In the genomic region with DNA sequence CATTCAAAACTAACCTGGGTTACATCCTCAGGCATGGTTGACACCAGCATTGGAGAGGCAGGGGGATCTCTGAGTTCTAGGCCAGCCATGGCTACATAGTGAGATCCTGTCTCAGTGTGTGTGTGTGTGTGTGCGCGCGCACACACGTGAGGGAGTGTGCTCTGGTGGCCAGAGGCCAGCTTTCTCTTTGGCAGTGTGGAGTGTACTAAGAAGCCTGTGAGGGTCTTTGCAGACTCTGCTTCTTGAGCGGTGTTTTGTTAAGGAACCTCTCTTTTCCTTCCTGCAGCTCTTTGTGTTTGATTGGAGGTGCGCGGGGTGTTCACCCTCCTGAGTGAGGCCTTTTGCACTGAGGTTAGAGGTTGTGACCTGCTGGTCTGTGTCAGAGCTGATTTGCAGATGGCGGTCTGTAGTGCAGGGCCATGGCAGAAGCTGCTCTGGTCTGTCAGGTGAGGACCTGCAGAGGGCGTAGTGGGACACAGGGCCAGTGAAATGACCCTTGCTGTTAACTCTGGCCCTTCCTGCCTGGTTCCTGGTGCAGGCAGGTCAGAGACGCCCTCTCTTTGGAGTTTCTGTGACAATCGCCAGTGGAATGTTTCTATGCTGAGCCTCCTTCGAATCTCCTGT, we compare ENCODE assay signal across 9 mouse cellular contexts. TPM values are rescaled to one million over a fixed set of nuclear protein-coding genes. Genes with fewer than 3 reads are reported as not detected.
A peak's percentile ranks its signal among the peaks of the same experiment; 100 is the strongest.
DNase-seq lines count a peak whose midpoint lies in the region; ATAC-seq and TF ChIP-seq lines count a peak whose summit lies in the region.
"Had no signal": no experiment of that assay in that cellular context is flagged by ENCODE, and none has a peak within 500 bp of the region (broad histone marks: within the 10 kb centered on the region; RNA-seq: fewer than 3 reads in every experiment).

No protein-coding gene starts in this region.

- no peaks in the 10 kb centered on the region for H3K9me3 ChIP-seq in heart, embryonic 11.5 days (replicated peaks; ENCODE audit: control insufficient read depth, low read length)
- H3K9me3 ChIP-seq in liver, embryonic 12.5 days (replicated peaks): no peaks in the 10 kb centered on the region
- no peaks in the 10 kb centered on the region for H3K9me3 ChIP-seq in liver, embryonic 11.5 days (ENCODE audit: control insufficient read depth, low read length)
- H3K9me3 ChIP-seq in ES-E14 (ENCODE audit: control insufficient read depth, insufficient read depth, low read depth, low read length): no peaks in the 10 kb centered on the region
- H3K9me3 ChIP-seq in liver, embryonic 14.5 days (ENCODE audit: control insufficient read depth, low read length): no peaks in the 10 kb centered on the region
- H3K9me3 ChIP-seq: hindbrain, embryonic 12.5 days had no signal

- H3K4me3 ChIP-seq in heart, embryonic 11.5 days (ENCODE audit: low read depth, low read length): no peak overlapping the region
- H3K4me3 ChIP-seq in liver, embryonic 12.5 days: no peak overlapping the region
- H3K4me3 ChIP-seq in liver, embryonic 11.5 days (ENCODE audit: low read depth, low read length): no peak overlapping the region
- no peak overlapping the region for H3K4me3 ChIP-seq in ES-E14 (ENCODE audit: insufficient read depth in 1 of 2, low read depth in 1 of 2, low read length in 2 of 2, poor library complexity in 1 of 2, severe bottlenecking in 1 of 2)
- no peak overlapping the region for H3K4me3 ChIP-seq in liver, embryonic 14.5 days (ENCODE audit: insufficient read depth in 1 of 2, low read depth in 2 of 2, low read length in 2 of 2)
- H3K4me3 ChIP-seq: hindbrain, embryonic 12.5 days had no signal

- H3K36me3 ChIP-seq in heart, embryonic 11.5 days (ENCODE audit: control insufficient read depth, insufficient read depth, low read length): peaks cover 8% of the 10 kb centered on the region; the same call in 1 of the 2 replicates
- H3K36me3 ChIP-seq in liver, embryonic 12.5 days: peaks cover 20% of the 10 kb centered on the region
- H3K36me3 ChIP-seq in liver, embryonic 11.5 days (ENCODE audit: control insufficient read depth, insufficient read depth, low read length): no peaks in the 10 kb centered on the region
- peaks cover 5% of the 10 kb centered on the region; the same call in 1 of the 2 replicates for H3K36me3 ChIP-seq in ES-E14 (ENCODE audit: control insufficient read depth, insufficient read depth, low read length, poor library complexity, severe bottlenecking)
- H3K36me3 ChIP-seq in liver, embryonic 14.5 days (replicated peaks; ENCODE audit: control insufficient read depth, insufficient read depth, low read depth): no peaks in the 10 kb centered on the region

- peaks cover 73% of the 10 kb centered on the region for H3K4me1 ChIP-seq in heart, embryonic 11.5 days (ENCODE audit: control insufficient read depth, insufficient read depth, low read length)
- H3K4me1 ChIP-seq in liver, embryonic 12.5 days: peaks cover 94% of the 10 kb centered on the region
- peaks cover 75% of the 10 kb centered on the region for H3K4me1 ChIP-seq in liver, embryonic 11.5 days (replicated peaks; ENCODE audit: control insufficient read depth, insufficient read depth, low read length)
- H3K4me1 ChIP-seq in ES-E14 (ENCODE audit: control insufficient read depth in 2 of 2, insufficient read depth in 2 of 2, low read length in 2 of 2, poor library complexity in 1 of 2): peaks cover 9 to 31% of the 10 kb centered on the region in 2 experiments
- H3K4me1 ChIP-seq in liver, embryonic 14.5 days (replicated peaks; ENCODE audit: control insufficient read depth in 2 of 2, insufficient read depth in 2 of 2, low read length in 1 of 2): peaks cover 8 to 52% of the 10 kb centered on the region in 2 experiments

- H3K9ac ChIP-seq in heart, embryonic 11.5 days (ENCODE audit: low read depth, low read length): no peak overlapping the region
- H3K9ac ChIP-seq in liver, embryonic 12.5 days: no peak overlapping the region
- H3K9ac ChIP-seq in liver, embryonic 11.5 days (ENCODE audit: low read depth, low read length): no peak overlapping the region
- peak overlapping the region; percentile 15; the same call in 1 of the 2 replicates for H3K9ac ChIP-seq in ES-E14 (ENCODE audit: insufficient read depth, low read depth, low read length, poor library complexity, severe bottlenecking)
- H3K9ac ChIP-seq in liver, embryonic 14.5 days (replicated peaks): no peak overlapping the region
- H3K9ac ChIP-seq: hindbrain, embryonic 12.5 days had no signal

- H3K4me2 ChIP-seq in heart, embryonic 11.5 days: peak overlapping the region; percentile 19; the same call in 1 of the 2 replicates
- no peak overlapping the region for H3K4me2 ChIP-seq in liver, embryonic 12.5 days
- no peak overlapping the region for H3K4me2 ChIP-seq in liver, embryonic 11.5 days
- H3K4me2 ChIP-seq in liver, embryonic 14.5 days (ENCODE audit: low read depth): no peak overlapping the region
- H3K4me2 ChIP-seq: hindbrain, embryonic 12.5 days had no signal

- 70% methylated on average over 12 of the region's 12 CpGs for WGBS in heart, embryonic 11.5 days (ENCODE audit: insufficient replicate concordance)
- WGBS in liver, embryonic 12.5 days (ENCODE audit: insufficient replicate concordance): 77% methylated on average over 12 of the region's 12 CpGs
- 78% methylated on average over 12 of the region's 12 CpGs for WGBS in liver, embryonic 11.5 days
- 68% methylated on average over 12 of the region's 12 CpGs for WGBS in liver, embryonic 14.5 days (ENCODE audit: insufficient replicate concordance)

- ATAC-seq in heart, embryonic 11.5 days (replicated peaks; ENCODE audit: insufficient number of reproducible peaks, low FRiP score, low TSS enrichment): no peak
- ATAC-seq in liver, embryonic 12.5 days: no peak
- ATAC-seq in liver, embryonic 11.5 days (replicated peaks; ENCODE audit: low FRiP score): no peak
- 0 out of 2 replicates have a peak, but pooled peaks have one; percentile 16 for ATAC-seq in liver, embryonic 14.5 days (ENCODE audit: insufficient read depth)

- DNase-seq in heart, postnatal 4 days: no peak
- no peak for DNase-seq in liver, embryonic 11.5 days (ENCODE audit: low spot score)
- no peak for DNase-seq in ES-E14 (ENCODE audit: low read depth, low spot score)
- DNase-seq in liver, embryonic 14.5 days (ENCODE audit: low read depth in 3 of 3, low spot score in 3 of 3): no peak
- DNase-seq in adipocyte (ENCODE audit: low spot score): no peak
- no peak for DNase-seq in urinary bladder, adult 2 months (ENCODE audit: low spot score)

- TF ChIP-seq EP300 in liver, embryonic 14.5 days (IDR thresholded peaks at IDR 0.05; ENCODE audit: low read depth): no peak

- in situ Hi-C loops in ES-E14 (cut with MboI; ENCODE audit: low sequenced_read_pairs in 2 of 2, unreplicated experiment in 2 of 2): no loop called here

- peak; percentile 59 for TF ChIP-seq CTCF in liver, embryonic 14.5 days (IDR thresholded peaks at IDR 0.05; ENCODE audit: low read depth)

- H3K27me3 ChIP-seq in heart, embryonic 11.5 days (ENCODE audit: control insufficient read depth, insufficient read depth, low read length): no peaks in the 10 kb centered on the region
- H3K27me3 ChIP-seq in liver, embryonic 12.5 days (replicated peaks): no peaks in the 10 kb centered on the region
- H3K27me3 ChIP-seq in liver, embryonic 11.5 days (replicated peaks; ENCODE audit: control insufficient read depth, insufficient read depth, low read length): no peaks in the 10 kb centered on the region
- H3K27me3 ChIP-seq in liver, embryonic 14.5 days (ENCODE audit: control insufficient read depth, insufficient read depth, low read length): no peaks in the 10 kb centered on the region
- H3K27me3 ChIP-seq: hindbrain, embryonic 12.5 days had no signal

- H3K27ac ChIP-seq in heart, embryonic 11.5 days (ENCODE audit: low read depth, low read length): 0 out of 2 replicates have a peak overlapping the region, but pooled peaks have one; percentile 1
- H3K27ac ChIP-seq in liver, embryonic 12.5 days: 0 out of 2 replicates have a peak overlapping the region, but pooled peaks have one; percentile 12
- H3K27ac ChIP-seq in liver, embryonic 11.5 days (ENCODE audit: low read depth, low read length): no peak overlapping the region; the same call in 1 of the 2 replicates
- H3K27ac ChIP-seq in ES-E14 (ENCODE audit: insufficient read depth, low read depth, low read length, poor library complexity, severe bottlenecking): peak overlapping the region; percentile 61; the same call in 1 of the 2 replicates
- no peak overlapping the region for H3K27ac ChIP-seq in liver, embryonic 14.5 days
- H3K27ac ChIP-seq: hindbrain, embryonic 12.5 days had no signal

TF ChIP-seq in ES-E14, 5 proteins besides CTCF, POLR2A, EP300 and RAD21:
- TF ChIP-seq HCFC1 (IDR thresholded peaks at IDR 0.05; ENCODE audit: borderline replicate concordance, insufficient read depth, low read length) (no peak), ZC3H11A (IDR thresholded peaks at IDR 0.05; ENCODE audit: borderline replicate concordance, low read depth, low read length) (no peak), ZNF384 (IDR thresholded peaks at IDR 0.05; ENCODE audit: low read depth, low read length) (no peak), CHD2 (IDR thresholded peaks at IDR 0.05; ENCODE audit: low read depth, low read length) (no peak), MAFK (IDR thresholded peaks at IDR 0.05; ENCODE audit: insufficient read depth, low read depth, low read length) (no peak)

RNA-seq across cellular contexts. Expression of a gene that starts 7.8 kb away (rescaled TPM):
- polyA plus RNA-seq in heart, embryonic 11.5 days (2014; fragmentation: Nextera tagmentation; extraction: Ambion mirVana): 39.3 and 40.6 TPM in 2 replicates
- 100 to 1,000 TPM; 138 to 145 TPM for total RNA-seq in heart, postnatal 4 days (2021)
- polyA plus RNA-seq in liver, embryonic 12.5 days (2016; fragmentation: Nextera tagmentation; extraction: Ambion mirVana): 20.8 and 23.6 TPM in 2 replicates
- 37.8 and 48.1 TPM in 2 replicates for polyA plus RNA-seq in liver, embryonic 11.5 days (2014; fragmentation: Nextera tagmentation; extraction: Ambion mirVana)
- 75.1 and 88.5 TPM in 2 replicates for total RNA-seq in ES-E14 (2012; rRNA removed)
- 6.7 and 7.6 TPM in 2 replicates for polyA plus RNA-seq in liver, embryonic 14.5 days (2012; rRNA removed)
- 6.2 and 10.6 TPM in 2 replicates for polyA plus RNA-seq in liver, embryonic 14.5 days (2014; fragmentation: Nextera tagmentation; extraction: Ambion mirVana)
- polyA plus RNA-seq in urinary bladder, adult 2 months (2012; rRNA removed): 34.1 and 53.6 TPM in 2 replicates

Comparison
In these comparisons a context has a peak if more than half of its experiments do, and no peak if none do; other contexts are left out.
1. H3K27ac ChIP-seq: peak in heart, embryonic 11.5 days (single experiment), liver, embryonic 12.5 days (single experiment) and ES-E14 (single experiment); none in liver, embryonic 11.5 days (single experiment) and liver, embryonic 14.5 days (single experiment).